Mouse (Mus musculus) hindbrain, postnatal 0 days (tissue): ENCODE measurements at regions not wholly inside any gene's neighbourhood (a gene's known extent, or its start where the extent isn't known, plus 50 kb on each side); places are given as distances from the start of the nearest gene placed in this dataset.

ENCODE experiments used
- ATAC-seq: fragments of 200-750 bp; cut with Nextera tagmentation; 2 replicates; pipeline ENCODE4 v1.8.0; 2017; ENCODE audit warnings: mild to moderate bottlenecking, moderate TSS enrichment, moderate library complexity
- DNase-seq: peaks from one replicate; pipeline ENCODE4 v3.0.0-alpha.2; 2015; ENCODE audit warnings: low spot score
- H3K27ac ChIP-seq: fragments of 300-500 bp; sonication (generic); 2 replicates; pipeline ENCODE4 v1.5.1; 2014; ENCODE audit warnings: mild to moderate bottlenecking
- H3K27me3 ChIP-seq: fragments of 300-500 bp; sonication (generic); 2 replicates; pipeline ENCODE4 v1.6.1; 2014; ENCODE audit warnings: low read length, mixed read lengths; ENCODE audit not compliant: insufficient read depth
- H3K36me3 ChIP-seq: fragments of 300-500 bp; sonication (generic); 2 replicates; pipeline ENCODE4 v1.6.1; 2014; ENCODE audit warnings: low read length, mixed read lengths; ENCODE audit not compliant: insufficient read depth
- H3K4me1 ChIP-seq: fragments of 300-500 bp; sonication (generic); 2 replicates; pipeline ENCODE4 v1.6.1; 2014; ENCODE audit warnings: antibody characterized with exemption, low read length, mixed read lengths; ENCODE audit not compliant: insufficient read depth
- H3K4me2 ChIP-seq: fragments of 300-500 bp; sonication (generic); 2 replicates; pipeline ENCODE4 v1.6.1; 2014; ENCODE audit warnings: low read depth, mild to moderate bottlenecking, low read length, moderate library complexity, mixed read lengths
- H3K4me3 ChIP-seq: fragments of 300-500 bp; sonication (generic); 2 replicates; pipeline ENCODE4 v1.5.1; 2014; ENCODE audit warnings: low read length
- H3K9ac ChIP-seq: fragments of 300-500 bp; sonication (generic); replicated peaks from 2 replicates; pipeline ENCODE4 v1.6.1; 2014; ENCODE audit warnings: mild to moderate bottlenecking, low read length, moderate library complexity, mixed read lengths
- H3K9me3 ChIP-seq: fragments of 300-500 bp; sonication (generic); 2 replicates; pipeline ENCODE4 v1.6.1; 2016; ENCODE audit warnings: low read length, mixed read lengths
- CTCF ChIP-seq: IDR thresholded peaks from 2 replicates; pipeline ENCODE4 v1.5.1; 2016; ENCODE audit warnings: antibody characterized with exemption, control low read depth, low read depth
- WGBS: fragments of 180-500 bp; shearing (Covaris S2); extraction: QIAGEN DNeasy Blood & Tissue Kit; methylation state at CpG from one replicate; pipeline ENCODE4 v1.1.7; 2014; 5-methylcytosine and 5-hydroxymethylcytosine counted together

GRCm38 (mm10) chr12:7094582-7094981 is 882.9 kb upstream of the Apob start:
- no peak overlapping the region for H3K27ac ChIP-seq

GRCm38 (mm10) chr12:7095440-7095839 is 882.0 kb upstream of the Apob start:
- no peak overlapping the region for H3K9ac ChIP-seq
- no peak for ATAC-seq
- H3K27me3 ChIP-seq = no peaks in the 10 kb centered on the region
- no peaks in the 10 kb centered on the region for H3K9me3 ChIP-seq
- no peak for DNase-seq
- no peak overlapping the region for H3K4me2 ChIP-seq
- no peak overlapping the region for H3K27ac ChIP-seq
- no peaks in the 10 kb centered on the region for H3K36me3 ChIP-seq
- no peak for TF ChIP-seq CTCF
- H3K4me1 ChIP-seq = no peaks in the 10 kb centered on the region
- 36% methylated on average over 1 of the region's 1 CpGs for WGBS
- no peak overlapping the region for H3K4me3 ChIP-seq

More at GRCm38 (mm10) chr12:7094582-7094981, 882.9 kb upstream of the Apob start:
- Histone ChIP-seq H3K4me1 (no peaks in the 10 kb centered on the region), H3K9me3 (no peaks in the 10 kb centered on the region), H3K27me3 (no peaks in the 10 kb centered on the region), H3K36me3 (no peaks in the 10 kb centered on the region), H3K4me2 (no peak overlapping the region), H3K9ac (no peak overlapping the region), H3K4me3 (no peak overlapping the region)
- ATAC-seq = no peak
- DNase-seq = no peak
- no peak for TF ChIP-seq CTCF
- WGBS = 71% methylated on average over 4 of the region's 4 CpGs

GRCm38 (mm10) chr12:7096221-7096620 is 881.2 kb upstream of the Apob start:
- 78% methylated on average over 3 of the region's 3 CpGs for WGBS
- no peaks in the 10 kb centered on the region for H3K4me1 ChIP-seq
- H3K27me3 ChIP-seq = no peaks in the 10 kb centered on the region
- DNase-seq (no peak), ATAC-seq (no peak)
- H3K27ac ChIP-seq = no peak overlapping the region
- no peak overlapping the region for H3K4me2 ChIP-seq
- no peaks in the 10 kb centered on the region for H3K36me3 ChIP-seq
- H3K4me3 ChIP-seq = no peak overlapping the region
- H3K9ac ChIP-seq = no peak overlapping the region
- TF ChIP-seq CTCF = no peak
- H3K9me3 ChIP-seq = no peaks in the 10 kb centered on the region

GRCm38 (mm10) chr12:7139044-7139443 is 838.4 kb upstream of the Apob start:
- Histone ChIP-seq H3K4me2 (no peak overlapping the region), H3K27me3 (no peaks in the 10 kb centered on the region), H3K27ac (no peak overlapping the region), H3K4me3 (no peak overlapping the region), H3K36me3 (no peaks in the 10 kb centered on the region), H3K4me1 (no peaks in the 10 kb centered on the region), H3K9ac (no peak overlapping the region), H3K9me3 (no peaks in the 10 kb centered on the region)
- TF ChIP-seq CTCF = no peak
- ATAC-seq = no peak
- WGBS = 68% methylated on average over 3 of the region's 3 CpGs
- DNase-seq = no peak
